Mouse (Mus musculus) midbrain, postnatal 0 days (tissue): ENCODE measurements at regions not wholly inside any gene's neighbourhood (a gene's known extent, or its start where the extent isn't known, plus 50 kb on each side); places are given as distances from the start of the nearest gene placed in this dataset.

Experiments used
- ATAC-seq: fragments of 200-750 bp; cut with Nextera tagmentation; 2 replicates; pipeline ENCODE4 v1.8.0; 2017; ENCODE audit warnings: moderate number of reproducible peaks, mild to moderate bottlenecking, moderate TSS enrichment, moderate library complexity; ENCODE audit not compliant: low FRiP score
- DNase-seq: peaks from one replicate; pipeline ENCODE4 v3.0.0-alpha.2; 2015; ENCODE audit warnings: low spot score
- H3K27ac ChIP-seq: fragments of 300-500 bp; sonication (generic); 2 replicates; pipeline ENCODE4 v1.5.1; 2014; ENCODE audit warnings: low read depth, mild to moderate bottlenecking, low read length, mixed read lengths
- H3K27me3 ChIP-seq: fragments of 300-500 bp; sonication (generic); 2 replicates; pipeline ENCODE4 v1.6.1; 2014; ENCODE audit warnings: low read length, control low read depth, mixed read lengths; ENCODE audit not compliant: insufficient read depth
- H3K36me3 ChIP-seq: fragments of 300-500 bp; sonication (generic); 2 replicates; pipeline ENCODE4 v1.6.1; 2014; ENCODE audit warnings: low read length, control low read depth, mixed read lengths; ENCODE audit not compliant: insufficient read depth
- H3K4me1 ChIP-seq: fragments of 300-500 bp; sonication (generic); 2 replicates; pipeline ENCODE4 v1.6.1; 2014; ENCODE audit warnings: mild to moderate bottlenecking, control low read depth, antibody characterized with exemption, low read length, mixed read lengths; ENCODE audit not compliant: insufficient read depth
- H3K4me2 ChIP-seq: fragments of 300-500 bp; sonication (generic); 2 replicates; pipeline ENCODE4 v1.6.1; 2014; ENCODE audit warnings: low read depth, mild to moderate bottlenecking, low read length, mixed read lengths; ENCODE audit not compliant: poor library complexity, severe bottlenecking
- H3K4me3 ChIP-seq: fragments of 300-500 bp; sonication (generic); 2 replicates; pipeline ENCODE4 v1.5.1; 2014; ENCODE audit warnings: low read depth, mild to moderate bottlenecking, low read length, moderate library complexity
- H3K9ac ChIP-seq: fragments of 300-500 bp; sonication (generic); replicated peaks from 2 replicates; pipeline ENCODE4 v1.6.1; 2014; ENCODE audit warnings: mild to moderate bottlenecking, low read length, moderate library complexity, mixed read lengths; ENCODE audit not compliant: poor library complexity, severe bottlenecking
- H3K9me3 ChIP-seq: fragments of 300-500 bp; sonication (generic); 2 replicates; pipeline ENCODE4 v1.6.1; 2016; ENCODE audit warnings: low read length, control low read depth
- CTCF ChIP-seq: IDR thresholded peaks from 2 replicates; pipeline ENCODE4 v1.5.1; 2016; ENCODE audit warnings: antibody characterized with exemption, mild to moderate bottlenecking
- WGBS: fragments of 180-500 bp; shearing (Covaris S2); extraction: QIAGEN DNeasy Blood & Tissue Kit; methylation state at CpG from one replicate; pipeline ENCODE4 v1.1.7; 2014; 5-methylcytosine and 5-hydroxymethylcytosine counted together

DNA sequence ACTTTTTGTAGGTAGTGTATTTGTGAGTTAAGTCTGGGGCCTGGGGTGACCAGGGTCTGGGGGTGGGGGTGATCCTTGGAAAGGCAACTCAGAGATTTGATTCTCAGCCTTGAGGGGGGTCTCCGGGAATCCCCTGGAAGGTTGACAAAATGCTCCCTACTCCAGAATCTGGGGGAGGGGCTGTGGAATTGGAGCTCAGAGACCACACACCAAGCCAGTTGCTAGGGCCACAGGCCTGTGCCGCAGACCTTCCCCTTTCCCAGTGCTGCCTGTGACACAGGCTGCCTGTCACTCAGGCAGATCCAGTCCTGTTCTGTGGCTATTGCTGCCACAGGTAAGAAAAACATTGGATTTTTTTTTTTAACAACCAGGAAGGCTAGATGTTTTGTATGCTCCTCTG, 89.0 kb upstream of the Ercc6l2 start:
- no peak overlapping the region for H3K27ac ChIP-seq
- H3K9me3 ChIP-seq: no peaks in the 10 kb centered on the region
- peak; percentile 16; the same call in 1 of the 2 replicates for ATAC-seq
- H3K27me3 ChIP-seq: no peaks in the 10 kb centered on the region
- no peaks in the 10 kb centered on the region for H3K4me1 ChIP-seq
- H3K4me2 ChIP-seq: no peak overlapping the region
- 21% methylated on average over 2 of the region's 2 CpGs for WGBS
- H3K36me3 ChIP-seq: no peaks in the 10 kb centered on the region
- no peak for TF ChIP-seq CTCF
- H3K4me3 ChIP-seq: no peak overlapping the region
- DNase-seq: peak; percentile 58
- no peak overlapping the region for H3K9ac ChIP-seq

DNA sequence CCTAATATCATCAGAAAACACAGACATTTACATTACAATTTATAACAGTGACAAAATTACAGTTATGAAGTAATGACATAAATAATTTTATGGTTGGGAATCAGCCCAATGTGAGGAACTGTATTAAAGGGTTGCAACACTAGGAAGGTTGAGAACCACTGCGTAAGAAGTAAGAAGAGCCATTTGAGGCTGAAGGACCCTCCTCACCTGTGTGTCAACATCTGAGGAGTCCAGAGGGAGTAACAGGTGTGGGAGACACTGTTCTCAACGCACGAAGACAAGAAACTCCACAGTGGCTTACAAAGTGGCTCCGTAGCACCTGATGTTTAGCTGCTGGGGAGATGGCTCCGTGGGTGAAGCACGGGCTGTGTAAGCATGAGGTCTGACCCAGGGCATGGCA, 88.5 kb upstream of the Ercc6l2 start:
- no peak overlapping the region for H3K9ac ChIP-seq
- H3K9me3 ChIP-seq: no peaks in the 10 kb centered on the region
- no peak overlapping the region for H3K4me3 ChIP-seq
- H3K4me1 ChIP-seq: no peaks in the 10 kb centered on the region
- TF ChIP-seq CTCF: no peak
- WGBS: 90% methylated on average over 6 of the region's 6 CpGs
- ATAC-seq (no peak; the same call in 1 of the 2 replicates), DNase-seq (no peak)
- no peak overlapping the region for H3K4me2 ChIP-seq
- H3K27me3 ChIP-seq: no peaks in the 10 kb centered on the region
- no peak overlapping the region for H3K27ac ChIP-seq
- no peaks in the 10 kb centered on the region for H3K36me3 ChIP-seq

DNA sequence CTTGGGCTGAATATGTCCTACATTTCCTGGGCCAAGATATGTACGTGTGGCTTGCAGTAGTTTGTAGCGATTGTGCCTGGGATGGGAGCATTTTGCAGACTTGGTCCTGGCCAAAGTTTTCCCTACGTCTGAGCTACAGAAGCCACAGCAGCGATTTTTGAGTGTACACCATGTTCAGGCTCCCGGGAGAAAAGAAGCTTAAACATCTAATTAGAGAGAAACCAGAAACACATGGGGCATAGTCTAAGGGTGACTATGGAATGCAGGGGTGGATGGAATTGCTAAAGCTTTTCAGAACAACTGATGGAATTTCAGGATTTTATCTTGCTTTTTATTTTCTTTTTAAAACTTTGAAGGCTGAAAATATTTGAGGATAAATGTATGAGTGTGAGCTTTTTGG, 79.3 kb upstream of the Ercc6l2 start:
- DNase-seq: no peak
- Histone ChIP-seq H3K9me3 (no peaks in the 10 kb centered on the region), H3K4me1 (no peaks in the 10 kb centered on the region), H3K27me3 (no peaks in the 10 kb centered on the region), H3K27ac (no peak overlapping the region), H3K36me3 (no peaks in the 10 kb centered on the region), H3K4me3 (no peak overlapping the region), H3K4me2 (no peak overlapping the region), H3K9ac (no peak overlapping the region)
- 85% methylated on average over 5 of the region's 5 CpGs for WGBS
- ATAC-seq: no peak
- no peak for TF ChIP-seq CTCF

DNA sequence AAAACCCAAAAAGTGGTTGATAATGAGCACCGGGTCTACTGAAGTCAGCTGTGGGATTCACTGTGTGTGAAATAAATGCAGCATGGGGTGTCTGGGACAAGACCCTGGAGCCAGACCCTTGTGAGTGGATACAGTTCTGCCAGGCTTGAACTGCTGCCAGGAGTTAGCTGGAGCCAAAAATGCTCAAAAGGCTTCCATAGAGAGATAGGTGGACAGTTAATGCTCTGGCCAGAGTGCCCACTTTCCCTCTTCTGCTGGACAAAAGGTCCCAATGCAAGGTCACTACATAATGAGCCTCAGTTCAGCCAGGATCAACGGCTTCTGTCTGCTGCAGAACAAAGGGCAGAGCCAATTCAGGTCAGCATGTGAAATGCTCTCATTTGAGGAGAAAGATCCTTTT, 73.2 kb upstream of the Ercc6l2 start:
- Histone ChIP-seq H3K4me1 (no peaks in the 10 kb centered on the region), H3K9ac (no peak overlapping the region), H3K27ac (no peak overlapping the region), H3K4me2 (no peak overlapping the region), H3K4me3 (no peak overlapping the region), H3K9me3 (no peaks in the 10 kb centered on the region), H3K36me3 (no peaks in the 10 kb centered on the region), H3K27me3 (no peaks in the 10 kb centered on the region)
- TF ChIP-seq CTCF: no peak
- 32% methylated on average over 2 of the region's 2 CpGs for WGBS
- DNase-seq (peak; percentile 83), ATAC-seq (no peak)

GRCm38 (mm10) chr13:63748788-63749187, 66.3 kb upstream of the Ercc6l2 start:
- no peak overlapping the region for H3K27ac ChIP-seq
- no peaks in the 10 kb centered on the region for H3K9me3 ChIP-seq
- H3K9ac ChIP-seq: no peak overlapping the region
- H3K4me3 ChIP-seq: no peak overlapping the region
- DNase-seq: no peak
- 82% methylated on average over 2 of the region's 2 CpGs for WGBS
- H3K4me1 ChIP-seq: no peaks in the 10 kb centered on the region
- H3K4me2 ChIP-seq: no peak overlapping the region
- TF ChIP-seq CTCF: no peak
- ATAC-seq: no peak
- H3K27me3 ChIP-seq: no peaks in the 10 kb centered on the region
- H3K36me3 ChIP-seq: no peaks in the 10 kb centered on the region

DNA sequence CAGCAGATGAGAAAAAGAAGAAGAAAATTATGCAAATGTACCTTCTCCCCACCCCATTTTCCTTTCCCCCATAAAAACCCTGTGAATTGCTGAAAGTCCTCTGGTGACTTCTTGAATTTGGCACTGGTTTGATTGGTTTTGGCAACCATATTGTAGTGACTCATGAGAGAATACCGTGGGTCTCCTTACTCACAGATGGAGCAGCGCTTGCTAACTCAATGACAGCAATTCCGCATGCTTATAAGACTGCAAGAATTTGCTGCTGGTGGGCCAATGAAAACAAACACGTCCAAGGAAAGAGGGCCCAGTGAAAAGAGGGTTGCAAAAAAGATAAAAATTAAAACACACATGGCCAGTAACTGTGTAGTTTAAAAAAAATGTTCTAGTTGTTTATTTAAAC, 65.0 kb upstream of the Ercc6l2 start:
- Histone ChIP-seq H3K4me3 (no peak overlapping the region), H3K27me3 (no peaks in the 10 kb centered on the region), H3K4me2 (no peak overlapping the region), H3K27ac (no peak overlapping the region), H3K36me3 (no peaks in the 10 kb centered on the region), H3K9ac (no peak overlapping the region), H3K4me1 (no peaks in the 10 kb centered on the region), H3K9me3 (no peaks in the 10 kb centered on the region)
- DNase-seq (peak; percentile 12), ATAC-seq (no peak)
- TF ChIP-seq CTCF: no peak
- WGBS: 80% methylated on average over 4 of the region's 4 CpGs
